Mouse (Mus musculus): ENCODE data around the gene Phf3. TPM values are rescaled to one million over a fixed set of nuclear protein-coding genes. Genes with fewer than 3 reads are reported as not detected.
A peak's percentile ranks its signal among the peaks of the same experiment; 100 is the strongest.
"Not testable (repeated sequence)": the region's sequence is repeated elsewhere in the genome, so short reads cannot be mapped to it uniquely, and the experiment has no call there.

The Phf3 gene
- total and polyA plus RNA-seq, 2 experiments = 11.7 to 41.4 TPM

DNA sequence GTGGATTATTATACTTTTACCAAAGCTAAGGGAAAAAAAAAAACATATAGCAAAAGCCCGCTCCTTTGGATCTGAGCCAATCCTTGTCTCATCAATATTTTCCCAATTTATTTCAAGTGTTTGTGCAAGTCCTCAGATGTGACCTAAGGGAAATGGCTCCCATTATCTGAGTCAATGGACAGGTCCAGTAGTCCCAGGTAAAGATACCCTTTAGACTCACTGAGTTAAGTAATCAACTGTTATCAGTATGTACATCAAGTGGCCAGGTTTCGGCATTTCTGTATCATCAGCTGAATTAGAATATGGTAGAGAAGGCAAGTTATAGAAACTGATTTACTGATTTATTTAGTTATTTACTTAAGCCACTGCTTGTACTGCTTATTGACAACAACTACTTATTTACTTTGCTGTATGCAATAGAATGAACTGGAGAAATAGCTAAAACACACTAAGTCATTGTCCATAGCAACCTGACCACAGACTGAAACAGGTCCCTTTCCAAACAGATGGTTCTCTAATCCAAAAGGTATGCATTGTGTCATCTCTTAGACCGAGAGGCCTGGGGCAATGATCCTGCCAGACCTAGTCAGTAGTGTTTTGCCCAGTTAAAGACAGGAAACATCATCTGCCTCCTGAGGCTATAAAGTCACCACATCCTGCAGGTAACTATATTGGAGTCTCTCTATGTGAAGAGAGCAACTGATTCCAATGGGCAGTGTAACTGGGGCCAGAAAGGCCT is 29.9 kb upstream of the Phf3 start:
- H3K9ac ChIP-seq (ENCODE audit: low read depth, low read length) = no peak overlapping the region
- H3K4me1 ChIP-seq (ENCODE audit: control insufficient read depth, insufficient read depth, low read length) = no peaks in the 10 kb centered on the region
- 65% methylated on average over 3 of the region's 3 CpGs for WGBS
- no peaks in the 10 kb centered on the region for H3K27me3 ChIP-seq (ENCODE audit: control insufficient read depth, insufficient read depth, low read length)
- DNase-seq (ENCODE audit: extremely low read depth, low read depth, low spot score) = no peak
- no peak for TF ChIP-seq POLR2A (IDR thresholded peaks at IDR 0.05; ENCODE audit: extremely low read depth, insufficient read depth, low read length)
- no peak for TF ChIP-seq CTCF (IDR thresholded peaks at IDR 0.05; ENCODE audit: low read depth, low read length)
- H3K27ac ChIP-seq (replicated peaks; ENCODE audit: insufficient read depth, low read depth, low read length) = no peak overlapping the region
- no peak overlapping the region for H3K4me3 ChIP-seq (ENCODE audit: insufficient read depth, low read depth, low read length)
- H3K36me3 ChIP-seq (ENCODE audit: control insufficient read depth, insufficient read depth, low read length) = no peaks in the 10 kb centered on the region
- no peaks in the 10 kb centered on the region for H3K79me2 ChIP-seq (ENCODE audit: control insufficient read depth, insufficient read depth, low read length)

DNA sequence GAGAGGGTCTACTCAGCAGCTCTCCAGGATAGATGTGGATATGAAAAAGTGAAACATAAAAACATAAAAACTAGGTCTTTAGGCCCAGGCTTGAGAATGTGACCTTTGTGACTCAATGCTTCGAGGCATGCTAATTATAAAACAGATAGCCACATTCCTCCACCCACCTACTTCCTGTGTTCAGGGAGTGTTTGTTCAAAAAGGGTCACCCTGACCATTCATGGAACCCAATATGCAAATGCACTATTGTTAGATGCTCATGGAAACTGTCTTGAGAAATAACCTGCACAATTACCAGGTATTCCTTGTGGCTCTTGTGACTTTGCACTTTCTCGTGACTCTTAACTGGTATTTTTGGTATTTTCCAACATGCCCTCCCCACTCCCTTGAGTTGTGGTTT is 25.0 kb upstream of the Phf3 start:
- H3K79me2 ChIP-seq (ENCODE audit: control insufficient read depth, insufficient read depth, low read length) = no peaks in the 10 kb centered on the region
- H3K4me1 ChIP-seq (ENCODE audit: control insufficient read depth, insufficient read depth, low read length) = no peaks in the 10 kb centered on the region
- H3K27ac ChIP-seq (replicated peaks; ENCODE audit: insufficient read depth, low read depth, low read length) = no peak overlapping the region
- TF ChIP-seq POLR2A (IDR thresholded peaks at IDR 0.05; ENCODE audit: extremely low read depth, insufficient read depth, low read length) = no peak
- TF ChIP-seq CTCF (IDR thresholded peaks at IDR 0.05; ENCODE audit: low read depth, low read length) = no peak
- no peak overlapping the region for H3K9ac ChIP-seq (ENCODE audit: low read depth, low read length)
- H3K27me3 ChIP-seq (ENCODE audit: control insufficient read depth, insufficient read depth, low read length) = no peaks in the 10 kb centered on the region
- WGBS = 79% methylated on average over 2 of the region's 2 CpGs
- no peak for DNase-seq (ENCODE audit: extremely low read depth, low read depth, low spot score)
- H3K36me3 ChIP-seq (ENCODE audit: control insufficient read depth, insufficient read depth, low read length) = no peaks in the 10 kb centered on the region
- no peak overlapping the region for H3K4me3 ChIP-seq (ENCODE audit: insufficient read depth, low read depth, low read length)

DNA sequence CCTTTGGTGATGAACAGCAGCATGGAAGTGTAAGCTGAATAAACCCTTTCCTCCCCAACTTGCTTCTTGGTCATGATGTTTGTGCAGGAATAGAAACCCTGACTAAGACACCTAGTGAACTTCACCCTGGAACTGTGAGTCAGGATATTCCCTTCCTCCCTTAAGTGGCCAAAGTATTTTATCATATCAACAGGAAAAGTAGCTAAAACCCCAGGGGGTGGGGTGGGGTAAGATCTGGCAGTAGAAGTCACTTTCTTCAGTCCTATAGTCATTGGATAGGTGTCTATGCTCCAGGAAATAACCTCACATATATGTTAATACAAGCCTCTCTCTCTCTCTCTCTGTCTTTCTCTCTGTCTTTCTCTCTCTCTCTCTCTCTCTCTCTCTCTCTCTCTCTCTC is 21.6 kb upstream of the Phf3 start:
- not testable (repeated sequence) for DNase-seq (ENCODE audit: extremely low read depth, low read depth, low spot score)

DNA sequence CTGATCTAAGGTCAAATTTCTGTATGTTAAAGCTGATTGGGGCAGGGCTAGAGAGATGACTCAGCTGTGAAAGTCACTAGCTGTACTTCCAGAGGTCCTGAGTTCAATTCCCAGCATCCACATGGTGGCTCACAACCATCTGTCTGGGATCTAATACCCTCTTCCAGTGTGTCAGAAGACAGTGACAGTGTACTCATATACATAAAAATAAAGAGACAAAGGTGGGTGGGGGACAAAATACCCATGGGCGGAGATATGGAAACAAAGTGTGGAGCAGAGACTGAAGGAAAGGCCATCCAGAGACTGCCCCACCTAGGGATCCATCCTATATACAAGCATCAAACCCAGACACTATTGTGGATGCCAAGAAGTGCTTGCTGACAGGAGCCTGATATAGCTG is 10.1 kb upstream of the Phf3 start:
- not testable (repeated sequence) for H3K4me3 ChIP-seq (ENCODE audit: insufficient read depth, low read depth, low read length); DNase-seq (ENCODE audit: extremely low read depth, low read depth, low spot score); H3K79me2 ChIP-seq (ENCODE audit: control insufficient read depth, insufficient read depth, low read length); H3K27ac ChIP-seq (replicated peaks; ENCODE audit: insufficient read depth, low read depth, low read length); H3K4me1 ChIP-seq (ENCODE audit: control insufficient read depth, insufficient read depth, low read length); H3K27me3 ChIP-seq (ENCODE audit: control insufficient read depth, insufficient read depth, low read length); H3K36me3 ChIP-seq (ENCODE audit: control insufficient read depth, insufficient read depth, low read length); H3K9ac ChIP-seq (ENCODE audit: low read depth, low read length)
- 100% methylated on average over 1 of the region's 1 CpGs for WGBS

More for the DNA sequence above, 21.6 kb upstream of the Phf3 start:
- not testable (repeated sequence) for H3K4me3 ChIP-seq (ENCODE audit: insufficient read depth, low read depth, low read length); H3K9ac ChIP-seq (ENCODE audit: low read depth, low read length); H3K4me1 ChIP-seq (ENCODE audit: control insufficient read depth, insufficient read depth, low read length); H3K27me3 ChIP-seq (ENCODE audit: control insufficient read depth, insufficient read depth, low read length); H3K27ac ChIP-seq (replicated peaks; ENCODE audit: insufficient read depth, low read depth, low read length); H3K36me3 ChIP-seq (ENCODE audit: control insufficient read depth, insufficient read depth, low read length); H3K79me2 ChIP-seq (ENCODE audit: control insufficient read depth, insufficient read depth, low read length)

DNA sequence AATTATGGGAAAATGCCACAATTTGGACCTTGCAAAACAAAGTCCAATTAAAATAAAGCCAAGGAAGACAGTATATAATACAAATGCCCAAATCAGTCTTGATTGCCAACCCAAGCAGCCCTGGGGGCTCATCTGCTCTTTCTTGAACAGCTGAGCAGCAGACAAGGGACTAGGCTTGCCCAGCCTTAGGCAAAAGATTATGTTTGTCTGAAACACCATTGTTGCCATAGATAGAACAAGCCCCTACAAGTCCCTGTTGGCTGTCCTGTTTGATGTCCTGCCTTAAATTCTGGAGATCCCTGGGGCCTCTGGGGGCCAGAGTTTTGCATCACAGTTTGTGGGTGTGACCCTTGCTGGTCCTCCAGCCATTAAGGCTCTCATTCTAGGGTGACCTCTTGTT is 2.0 kb upstream of the Phf3 start:
- TF ChIP-seq POLR2A (IDR thresholded peaks at IDR 0.05; ENCODE audit: extremely low read depth, insufficient read depth, low read length) (no peak), CTCF (IDR thresholded peaks at IDR 0.05; ENCODE audit: low read depth, low read length) (no peak)
- no peaks in the 10 kb centered on the region; the same call in 1 of the 2 replicates for H3K79me2 ChIP-seq (ENCODE audit: control insufficient read depth, insufficient read depth, low read length)
- H3K27ac ChIP-seq (replicated peaks; ENCODE audit: insufficient read depth, low read depth, low read length) = no peak overlapping the region
- H3K4me3 ChIP-seq (ENCODE audit: insufficient read depth, low read depth, low read length) = no peak overlapping the region
- DNase-seq (ENCODE audit: extremely low read depth, low read depth, low spot score) = no peak
- no peaks in the 10 kb centered on the region for H3K27me3 ChIP-seq (ENCODE audit: control insufficient read depth, insufficient read depth, low read length)
- H3K36me3 ChIP-seq (ENCODE audit: control insufficient read depth, insufficient read depth, low read length) = 0 out of 2 replicates have a peak, but pooled peaks cover under 1% of the 10 kb centered on the region
- no peak overlapping the region for H3K9ac ChIP-seq (ENCODE audit: low read depth, low read length)
- H3K4me1 ChIP-seq (ENCODE audit: control insufficient read depth, insufficient read depth, low read length) = peaks cover 4% of the 10 kb centered on the region

DNA sequence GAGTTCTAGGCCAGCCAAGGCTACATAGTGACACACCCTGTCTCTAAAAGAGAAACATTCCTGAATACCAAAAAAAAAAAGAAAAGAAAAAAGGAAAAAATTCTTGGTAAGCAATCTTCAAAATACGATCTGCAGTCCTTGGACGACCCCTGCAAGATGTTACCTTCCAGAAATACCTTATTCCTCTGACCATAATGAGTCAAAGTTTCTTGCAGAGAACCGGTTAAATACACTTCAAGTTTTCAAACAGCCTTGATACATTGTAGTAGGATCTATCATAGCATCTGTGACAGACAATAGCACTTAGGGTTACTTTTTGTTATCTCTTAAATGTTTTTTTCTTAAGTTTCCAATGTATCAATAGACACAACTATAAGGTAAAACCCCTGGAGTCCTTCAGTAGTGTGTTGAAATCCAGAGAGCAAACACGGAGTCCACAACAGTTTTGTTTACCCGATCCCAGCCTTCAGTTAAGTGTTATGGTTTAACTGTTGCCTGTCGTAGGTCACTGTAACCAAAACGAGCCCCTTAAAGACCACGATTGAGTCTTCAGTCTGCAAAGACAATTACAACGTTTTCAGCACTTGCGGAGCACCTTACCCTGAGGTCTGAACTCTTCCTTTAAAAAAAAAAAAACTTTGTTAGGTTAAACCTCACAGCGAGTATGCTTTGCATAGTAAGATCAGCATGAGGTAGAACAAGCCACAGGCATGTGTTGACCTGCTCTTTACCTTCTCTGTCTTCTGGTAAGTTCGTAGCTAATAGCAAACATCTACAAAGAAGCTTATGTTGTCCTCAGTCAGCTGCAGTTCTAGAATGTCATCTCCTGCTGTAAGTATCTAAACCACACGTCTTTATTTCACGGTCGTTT is 775 bp upstream of the Phf3 start:
- H3K4me1 ChIP-seq (ENCODE audit: control insufficient read depth, insufficient read depth, low read length) = peaks cover 7% of the 10 kb centered on the region
- TF ChIP-seq POLR2A (IDR thresholded peaks at IDR 0.05; ENCODE audit: extremely low read depth, insufficient read depth, low read length) (no peak), CTCF (IDR thresholded peaks at IDR 0.05; ENCODE audit: low read depth, low read length) (no peak)
- DNase-seq (ENCODE audit: extremely low read depth, low read depth, low spot score) = peak; percentile 82
- H3K27ac ChIP-seq (replicated peaks; ENCODE audit: insufficient read depth, low read depth, low read length) = peak overlapping the region; percentile 76
- 22% methylated on average over 15 of the region's 15 CpGs for WGBS
- H3K9ac ChIP-seq (ENCODE audit: low read depth, low read length) = peak overlapping the region; percentile 73
- H3K36me3 ChIP-seq (ENCODE audit: control insufficient read depth, insufficient read depth, low read length) = 0 out of 2 replicates have a peak, but pooled peaks cover 2% of the 10 kb centered on the region
- no peaks in the 10 kb centered on the region for H3K27me3 ChIP-seq (ENCODE audit: control insufficient read depth, insufficient read depth, low read length)
- H3K4me3 ChIP-seq (ENCODE audit: insufficient read depth, low read depth, low read length) = peak overlapping the region; percentile 98
- H3K79me2 ChIP-seq (ENCODE audit: control insufficient read depth, insufficient read depth, low read length) = no peaks in the 10 kb centered on the region; the same call in 1 of the 2 replicates
